Comparison of ENCODE assay signal across 8 mouse cellular contexts in genomic region chr4:70409456-70409855, GRCm38 (mm10). TPM values are rescaled to one million over a fixed set of nuclear protein-coding genes. Genes with fewer than 3 reads are reported as not detected.
DNase-seq lines count a peak whose midpoint lies in the region; ATAC-seq and TF ChIP-seq lines count a peak whose summit lies in the region.

No protein-coding gene starts in this region.

- DNase-seq in lung, postnatal 0 days (ENCODE audit: low spot score): no peak
- DNase-seq in lung, adult 18-20 months: no peak
- no peak for DNase-seq in embryonic facial prominence, embryonic 11.5 days (ENCODE audit: low spot score)
- no peak for DNase-seq in spleen, adult 12 weeks (ENCODE audit: low spot score)
- DNase-seq in ovary, postnatal 10 days (ENCODE audit: low spot score): no peak
- DNase-seq in thymus, postnatal 36 days: no peak

- H3K4me3 ChIP-seq in lung, postnatal 0 days (ENCODE audit: low read depth, low read length): peak overlapping the region; percentile 74
- peak overlapping the region; percentile 78 for H3K4me3 ChIP-seq in embryonic facial prominence, embryonic 11.5 days (ENCODE audit: low read depth, low read length)
- H3K4me3 ChIP-seq in intestine, embryonic 15.5 days (replicated peaks): peak overlapping the region; percentile 67
- peak overlapping the region; percentile 88 for H3K4me3 ChIP-seq in neural tube, embryonic 15.5 days (replicated peaks)

- peaks cover 3% of the 10 kb centered on the region for H3K4me1 ChIP-seq in lung, postnatal 0 days (ENCODE audit: insufficient read depth, low read depth, low read length)
- no peaks in the 10 kb centered on the region for H3K4me1 ChIP-seq in embryonic facial prominence, embryonic 11.5 days (ENCODE audit: control insufficient read depth, insufficient read depth, low read length)
- H3K4me1 ChIP-seq in intestine, embryonic 15.5 days (replicated peaks): peaks cover 9% of the 10 kb centered on the region; the same call in 1 of the 2 replicates
- peaks cover 36% of the 10 kb centered on the region for H3K4me1 ChIP-seq in neural tube, embryonic 15.5 days

- peak overlapping the region; percentile 62; the same call in 1 of the 2 replicates for H3K9ac ChIP-seq in lung, postnatal 0 days (replicated peaks; ENCODE audit: low read depth)
- peak overlapping the region; percentile 89 for H3K9ac ChIP-seq in embryonic facial prominence, embryonic 11.5 days (replicated peaks; ENCODE audit: low read length)
- 0 out of 2 replicates have a peak overlapping the region, but pooled peaks have one; percentile 67 for H3K9ac ChIP-seq in intestine, embryonic 15.5 days
- peak overlapping the region; percentile 83 for H3K9ac ChIP-seq in neural tube, embryonic 15.5 days (replicated peaks)

- 9% methylated on average over 9 of the region's 9 CpGs for WGBS in lung, postnatal 0 days
- 25% methylated on average over 9 of the region's 9 CpGs for WGBS in embryonic facial prominence, embryonic 11.5 days
- 19% methylated on average over 9 of the region's 9 CpGs for WGBS in intestine, embryonic 15.5 days
- WGBS in neural tube, embryonic 15.5 days: 26% methylated on average over 9 of the region's 9 CpGs

- H3K36me3 ChIP-seq in lung, postnatal 0 days (ENCODE audit: insufficient read depth, low read length): no peaks in the 10 kb centered on the region
- H3K36me3 ChIP-seq in embryonic facial prominence, embryonic 11.5 days (replicated peaks; ENCODE audit: control insufficient read depth, insufficient read depth, low read depth, low read length): no peaks in the 10 kb centered on the region
- H3K36me3 ChIP-seq in intestine, embryonic 15.5 days: no peaks in the 10 kb centered on the region
- H3K36me3 ChIP-seq in neural tube, embryonic 15.5 days: no peaks in the 10 kb centered on the region

- TF ChIP-seq EP300 in lung, postnatal 0 days (IDR thresholded peaks at IDR 0.05): no peak

- no peak for ATAC-seq in lung, postnatal 0 days
- no peak for ATAC-seq in embryonic facial prominence, embryonic 11.5 days (replicated peaks; ENCODE audit: insufficient number of reproducible peaks, low FRiP score, low TSS enrichment, low read depth)
- no peak for ATAC-seq in intestine, embryonic 15.5 days
- no peak; the same call in 1 of the 2 replicates for ATAC-seq in neural tube, embryonic 15.5 days (ENCODE audit: low FRiP score)

- H3K4me2 ChIP-seq in lung, postnatal 0 days (replicated peaks; ENCODE audit: low read depth, low read length): peak overlapping the region; percentile 91
- H3K4me2 ChIP-seq in embryonic facial prominence, embryonic 11.5 days (ENCODE audit: low read depth, low read length): peak overlapping the region; percentile 54
- H3K4me2 ChIP-seq in intestine, embryonic 15.5 days (replicated peaks): peak overlapping the region; percentile 72
- H3K4me2 ChIP-seq in neural tube, embryonic 15.5 days: peak overlapping the region; percentile 71

- TF ChIP-seq CTCF in lung, postnatal 0 days (IDR thresholded peaks at IDR 0.05): no peak

- H3K9me3 ChIP-seq in lung, postnatal 0 days (ENCODE audit: low read length): no peaks in the 10 kb centered on the region
- no peaks in the 10 kb centered on the region for H3K9me3 ChIP-seq in embryonic facial prominence, embryonic 11.5 days (replicated peaks; ENCODE audit: control insufficient read depth, low read length)
- H3K9me3 ChIP-seq in intestine, embryonic 15.5 days: no peaks in the 10 kb centered on the region
- H3K9me3 ChIP-seq in neural tube, embryonic 15.5 days (replicated peaks): no peaks in the 10 kb centered on the region

- no peaks in the 10 kb centered on the region for H3K27me3 ChIP-seq in lung, postnatal 0 days (replicated peaks; ENCODE audit: insufficient read depth, low read length)
- no peaks in the 10 kb centered on the region for H3K27me3 ChIP-seq in embryonic facial prominence, embryonic 11.5 days (ENCODE audit: control insufficient read depth, insufficient read depth, low read length)
- no peaks in the 10 kb centered on the region for H3K27me3 ChIP-seq in intestine, embryonic 15.5 days (replicated peaks)
- no peaks in the 10 kb centered on the region for H3K27me3 ChIP-seq in neural tube, embryonic 15.5 days (replicated peaks)

- H3K27ac ChIP-seq in lung, postnatal 0 days (ENCODE audit: low read length): no peak overlapping the region
- no peak overlapping the region for H3K27ac ChIP-seq in embryonic facial prominence, embryonic 11.5 days (replicated peaks; ENCODE audit: low read depth, low read length)
- H3K27ac ChIP-seq in intestine, embryonic 15.5 days: no peak overlapping the region
- peak overlapping the region; percentile 87; the same call in 1 of the 2 replicates for H3K27ac ChIP-seq in neural tube, embryonic 15.5 days (replicated peaks)

RNA-seq across cellular contexts. Expression of gene Cdk5rap2, which starts 0.8 kb away (rescaled TPM):
- 3.4 and 3.8 TPM in 2 replicates for polyA plus RNA-seq in lung, postnatal 0 days (2015; fragmentation: Nextera tagmentation; extraction: Ambion mirVana)
- 23.3 and 23.4 TPM in 2 replicates for polyA plus RNA-seq in embryonic facial prominence, embryonic 11.5 days (2014; fragmentation: Nextera tagmentation; extraction: Ambion mirVana)
- 10.9 and 13.9 TPM in 2 replicates for polyA plus RNA-seq in intestine, embryonic 15.5 days (2015; fragmentation: Nextera tagmentation; extraction: Ambion mirVana)
- polyA plus RNA-seq in neural tube, embryonic 15.5 days (2015; fragmentation: Nextera tagmentation; extraction: Ambion mirVana): 8.7 and 12.6 TPM in 2 replicates
